Mouse (Mus musculus) kidney, adult 8-10 months (tissue): ENCODE data around the gene Wwox.

Experiments used
- DNase-seq, 2 experiments: peaks; one replicate each; pipeline ENCODE4 v3.0.0; 2022

Wwox gene

GRCm38 (mm10) chr8:114759621-114760020 is 320.2 kb downstream of the Wwox start:
- DNase-seq = no peak

GRCm38 (mm10) chr8:114768536-114768935 is 329.1 kb downstream of the Wwox start:
- no peak for DNase-seq

- peak; percentile 44 to 63 for DNase-seq
These were observed 331.7 kb downstream of the Wwox start for GRCm38 (mm10) chr8:114770856-114771776.

- DNase-seq = no peak
These were observed 332.9 kb downstream of the Wwox start for GRCm38 (mm10) chr8:114772276-114772849.

GRCm38 (mm10) chr8:114773461-114774414 is 334.3 kb downstream of the Wwox start:
- peak; percentile 73 to 84 for DNase-seq

GRCm38 (mm10) chr8:114774415-114774775 is 334.9 kb downstream of the Wwox start:
- no peak for DNase-seq

GRCm38 (mm10) chr8:114775543-114775942 is 336.1 kb downstream of the Wwox start:
- no peak for DNase-seq

GRCm38 (mm10) chr8:114776696-114777095 is 337.2 kb downstream of the Wwox start:
- no peak for DNase-seq

- DNase-seq = peak; percentile 60 to 64
These were observed 338.0 kb downstream of the Wwox start for GRCm38 (mm10) chr8:114777271-114777980.

- DNase-seq = no peak
These were observed 339.5 kb downstream of the Wwox start for GRCm38 (mm10) chr8:114779002-114779401.

GRCm38 (mm10) chr8:114783321-114783720 is 343.9 kb downstream of the Wwox start:
- DNase-seq = peak; percentile 42 to 46

GRCm38 (mm10) chr8:114785834-114786233 is 346.4 kb downstream of the Wwox start:
- DNase-seq = no peak

GRCm38 (mm10) chr8:114789616-114790015 is 350.2 kb downstream of the Wwox start:
- no peak for DNase-seq

GRCm38 (mm10) chr8:114790754-114791153 is 351.3 kb downstream of the Wwox start:
- DNase-seq = no peak

GRCm38 (mm10) chr8:114793682-114794081 is 354.2 kb downstream of the Wwox start:
- peak; percentile 41 to 43 for DNase-seq

GRCm38 (mm10) chr8:114801428-114802134 is 362.1 kb downstream of the Wwox start:
- no peak for DNase-seq

- no peak for DNase-seq
These were observed 363.7 kb downstream of the Wwox start for GRCm38 (mm10) chr8:114803113-114803512.

- DNase-seq = no peak
These were observed 367.5 kb downstream of the Wwox start for GRCm38 (mm10) chr8:114806826-114807420.

GRCm38 (mm10) chr8:114807676-114808426 is 368.4 kb downstream of the Wwox start:
- no peak for DNase-seq

- DNase-seq = no peak
These were observed 371.0 kb downstream of the Wwox start for GRCm38 (mm10) chr8:114810470-114810869.

- no peak for DNase-seq
These were observed 374.4 kb downstream of the Wwox start for GRCm38 (mm10) chr8:114813830-114814229.
